Mouse (Mus musculus) forebrain, embryonic 10.5 days (tissue): ENCODE results near the gene Slc22a12. TPM values are rescaled to one million over a fixed set of nuclear protein-coding genes. Genes with fewer than 3 reads are reported as not detected.

ENCODE experiments used
- DNase-seq: peaks from one replicate; pipeline ENCODE4 v3.0.0-alpha.2; 2017; ENCODE audit warnings: low spot score; ENCODE audit errors: extremely low spot score
- H3K27ac ChIP-seq: fragments of 300-500 bp; sonication (generic); 2 replicates; pipeline ENCODE4 v1.5.1; 2016; ENCODE audit warnings: mild to moderate bottlenecking
- H3K27me3 ChIP-seq: fragments of 300-500 bp; sonication (generic); 2 replicates; pipeline ENCODE4 v1.6.1; 2016; ENCODE audit warnings: mild to moderate bottlenecking; ENCODE audit not compliant: poor library complexity, severe bottlenecking
- H3K36me3 ChIP-seq: fragments of 300-500 bp; sonication (generic); replicated peaks from 2 replicates; pipeline ENCODE4 v1.6.1; 2016; ENCODE audit warnings: mild to moderate bottlenecking, moderate library complexity
- H3K4me1 ChIP-seq: fragments of 300-500 bp; sonication (generic); 2 replicates; pipeline ENCODE4 v1.6.1; 2016
- H3K4me3 ChIP-seq: fragments of 300-500 bp; sonication (generic); 2 replicates; pipeline ENCODE4 v1.5.1; 2016; ENCODE audit warnings: mild to moderate bottlenecking, moderate library complexity
- H3K9me3 ChIP-seq: fragments of 300-500 bp; sonication (generic); 2 replicates; pipeline ENCODE4 v1.6.1; 2016; ENCODE audit warnings: mild to moderate bottlenecking, moderate library complexity
- whole genome bisulfite sequencing: fragments of 180-500 bp; shearing (Covaris S2); methylation state at CpG from one replicate; pipeline ENCODE4 v1.1.7; 2016; 5-methylcytosine and 5-hydroxymethylcytosine counted together
- polyA plus RNA-seq: library from polyadenylated mRNA; unstranded; fragments of >200 nt; fragmentation: Nextera tagmentation; extraction: Ambion mirVana; gene quantifications from 2 replicates; pipeline ENCODE4 v1.2.1, GENCODE M21; 2016

Gene Slc22a12
- polyA plus RNA-seq, 1 experiment from 2014 or later: not detected

DNA sequence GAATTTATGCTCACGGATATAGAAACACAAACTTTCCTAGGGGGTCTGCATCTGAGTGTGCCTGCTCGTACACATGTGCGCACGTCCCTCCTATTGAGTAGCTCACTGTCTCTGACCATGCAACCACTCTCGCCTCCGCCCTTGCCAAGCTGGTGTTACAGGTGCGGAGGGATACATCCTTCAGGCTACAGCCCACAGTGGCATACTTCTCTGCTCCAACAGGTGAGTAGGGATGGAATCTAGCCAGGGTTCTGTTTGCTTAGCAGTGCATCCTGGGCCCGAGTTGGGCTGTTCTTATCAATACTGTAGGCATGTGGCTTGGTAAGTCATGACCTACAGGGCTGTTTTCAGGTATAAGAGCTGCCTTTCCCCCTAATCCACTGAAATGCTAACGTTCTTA is 16.8 kb downstream of the Slc22a12 start:
- Histone ChIP-seq H3K4me1 (peaks cover 28% of the 10 kb centered on the region), H3K27me3 (peaks cover 8% of the 10 kb centered on the region), H3K4me3 (no peak overlapping the region), H3K9me3 (no peaks in the 10 kb centered on the region), H3K27ac (no peak overlapping the region), H3K36me3 (peaks cover 20% of the 10 kb centered on the region)
- DNase-seq: no peak
- WGBS: 93% methylated on average over 9 of the region's 9 CpGs

DNA sequence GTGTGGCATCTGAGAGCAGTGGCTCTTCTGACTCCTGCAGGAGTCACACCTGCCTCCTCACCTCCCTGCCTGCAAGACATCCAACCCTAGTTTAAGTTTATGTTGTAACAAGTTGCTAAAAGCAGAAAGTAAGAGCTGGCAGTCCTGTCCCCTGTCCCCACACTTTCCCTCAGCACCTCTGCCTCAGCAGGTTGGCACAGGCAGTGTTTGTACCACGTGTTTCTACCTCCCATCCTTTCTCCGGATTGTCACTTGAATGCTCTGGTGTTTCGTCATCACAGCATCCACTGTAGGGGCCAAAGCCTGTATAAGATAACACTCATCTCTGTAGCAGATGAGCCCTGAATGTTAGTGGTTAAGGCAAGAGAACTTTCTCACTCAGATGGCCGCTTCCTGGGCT is 17.8 kb downstream of the Slc22a12 start:
- Histone ChIP-seq H3K9me3 (no peaks in the 10 kb centered on the region), H3K27me3 (peaks cover under 1% of the 10 kb centered on the region; the same call in 1 of the 2 replicates), H3K4me1 (peaks cover 21% of the 10 kb centered on the region), H3K4me3 (no peak overlapping the region), H3K36me3 (peaks cover 29% of the 10 kb centered on the region), H3K27ac (no peak overlapping the region)
- no peak for DNase-seq
- 90% methylated on average over 4 of the region's 4 CpGs for WGBS

DNA sequence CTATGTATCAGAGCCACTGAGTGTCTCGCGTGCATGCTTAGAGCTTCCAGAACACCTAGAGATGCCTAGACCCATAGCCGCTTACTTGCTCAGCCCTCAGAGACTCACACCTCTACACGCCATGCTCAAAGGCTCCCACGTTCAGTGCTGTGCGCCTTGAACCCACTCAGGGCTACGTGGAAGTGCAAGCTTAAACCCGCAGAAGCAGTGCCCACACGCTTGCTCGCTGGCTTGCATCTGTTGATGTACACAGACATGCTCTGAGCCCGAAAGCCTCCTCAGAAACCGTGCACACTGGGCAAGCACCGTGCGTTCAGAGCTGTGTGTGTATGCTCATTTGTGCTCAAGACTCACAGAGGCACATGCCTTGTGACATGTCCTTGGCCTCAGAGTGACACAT is 20.5 kb downstream of the Slc22a12 start:
- no peak overlapping the region for H3K27ac ChIP-seq
- no peak overlapping the region for H3K4me3 ChIP-seq
- no peaks in the 10 kb centered on the region for H3K9me3 ChIP-seq
- no peak for DNase-seq
- WGBS: 93% methylated on average over 14 of the region's 14 CpGs
- peaks cover 28% of the 10 kb centered on the region for H3K4me1 ChIP-seq
- peaks cover 46% of the 10 kb centered on the region for H3K36me3 ChIP-seq
- no peaks in the 10 kb centered on the region for H3K27me3 ChIP-seq

DNA sequence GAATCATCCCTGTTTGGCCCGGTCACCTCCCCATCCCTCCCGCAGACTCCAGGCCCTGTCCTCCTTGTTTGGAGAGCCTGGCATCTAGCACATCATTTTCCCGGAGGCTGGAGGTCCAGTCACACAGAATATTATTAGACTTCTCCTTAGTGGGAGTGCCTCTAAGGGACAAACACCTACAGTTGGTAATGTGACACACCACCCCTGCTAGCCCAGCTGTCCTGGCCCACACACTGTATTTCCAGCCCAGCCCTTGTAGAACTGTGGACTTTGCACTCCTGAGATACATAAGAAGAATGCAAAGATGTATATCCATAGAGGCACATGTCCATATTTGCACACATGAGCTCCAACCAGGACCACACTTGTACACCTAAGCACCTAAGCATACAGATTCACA is 21.2 kb downstream of the Slc22a12 start:
- Histone ChIP-seq H3K4me3 (no peak overlapping the region), H3K4me1 (peaks cover 35% of the 10 kb centered on the region), H3K27ac (no peak overlapping the region), H3K9me3 (no peaks in the 10 kb centered on the region), H3K27me3 (no peaks in the 10 kb centered on the region), H3K36me3 (peaks cover 48% of the 10 kb centered on the region)
- no peak for DNase-seq
- 87% methylated on average over 3 of the region's 3 CpGs for WGBS

DNA sequence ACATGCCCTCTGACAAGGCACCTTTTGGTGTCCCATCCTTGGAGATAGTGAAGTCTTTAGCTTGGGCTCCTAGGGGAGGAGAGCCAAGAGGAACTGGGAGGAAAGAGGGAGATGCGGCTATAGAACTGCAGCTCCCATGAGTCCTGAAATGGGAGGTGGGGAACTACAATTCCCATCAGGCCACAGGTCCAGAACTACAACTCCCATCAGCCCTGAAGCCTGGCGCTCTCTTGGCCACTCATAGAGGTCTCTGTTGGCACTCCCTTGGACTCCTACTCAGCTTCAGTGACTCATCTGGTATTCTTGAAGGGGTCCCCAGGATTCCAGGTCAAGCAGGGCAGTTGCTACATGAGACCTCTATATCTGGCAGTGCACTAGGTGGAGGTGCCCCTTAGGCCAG is 23.3 kb downstream of the Slc22a12 start:
- H3K27ac ChIP-seq: peak overlapping the region; percentile 89
- peaks cover 57% of the 10 kb centered on the region for H3K4me1 ChIP-seq
- H3K36me3 ChIP-seq: peaks cover 53% of the 10 kb centered on the region
- peak overlapping the region; percentile 21; the same call in 1 of the 2 replicates for H3K4me3 ChIP-seq
- 72% methylated on average over 2 of the region's 2 CpGs for WGBS
- H3K27me3 ChIP-seq: peaks cover 2% of the 10 kb centered on the region
- H3K9me3 ChIP-seq: no peaks in the 10 kb centered on the region
- no peak for DNase-seq

DNA sequence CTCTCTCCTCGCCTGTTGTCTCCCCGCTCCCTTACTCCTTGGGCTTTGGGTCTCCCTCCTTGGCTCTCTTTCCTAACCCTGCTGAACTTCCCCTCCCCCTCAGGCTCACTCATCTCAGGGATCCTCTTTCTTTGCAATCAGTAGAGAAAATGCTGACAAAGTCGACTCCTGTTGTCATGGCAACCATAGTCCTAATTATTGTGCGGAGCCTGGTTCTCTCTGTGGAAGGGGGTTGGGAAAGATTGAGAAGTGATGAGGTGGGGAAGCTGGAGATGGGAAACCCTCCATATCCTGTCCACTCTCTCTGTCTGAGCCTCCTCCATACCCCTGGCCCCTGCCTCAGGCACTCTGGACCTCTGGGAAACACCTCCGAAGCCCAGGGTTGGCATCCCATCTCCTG is 24.2 kb downstream of the Slc22a12 start:
- Histone ChIP-seq H3K36me3 (peaks cover 53% of the 10 kb centered on the region), H3K27ac (peak overlapping the region; percentile 89), H3K4me1 (peaks cover 65% of the 10 kb centered on the region), H3K4me3 (peak overlapping the region; percentile 21), H3K9me3 (no peaks in the 10 kb centered on the region), H3K27me3 (peaks cover 10% of the 10 kb centered on the region)
- WGBS: 37% methylated on average over 5 of the region's 5 CpGs
- DNase-seq: peak; percentile 53

DNA sequence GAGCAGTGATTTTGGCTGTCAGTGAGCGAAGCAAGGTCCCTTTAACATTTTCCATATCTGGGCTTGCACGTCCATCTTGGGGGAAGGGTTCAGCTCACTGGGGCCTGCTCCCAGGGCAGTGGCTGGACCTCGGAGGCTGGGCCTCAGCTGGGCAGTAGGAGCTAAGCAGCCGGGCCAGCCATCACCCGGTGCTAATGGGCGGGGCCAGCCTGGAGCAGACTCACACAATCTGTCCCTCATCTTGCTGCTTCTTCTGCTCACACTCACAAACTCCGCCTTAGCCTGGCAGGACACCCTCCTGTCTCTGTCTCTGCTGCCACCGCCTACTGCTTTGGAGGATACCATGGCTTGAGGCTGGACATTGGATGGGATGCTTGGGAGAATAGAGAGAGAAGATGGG is 26.7 kb downstream of the Slc22a12 start:
- H3K27ac ChIP-seq: peak overlapping the region; percentile 68
- H3K36me3 ChIP-seq: peaks cover 42% of the 10 kb centered on the region
- H3K4me3 ChIP-seq: no peak overlapping the region
- no peak for DNase-seq
- H3K4me1 ChIP-seq: peaks cover 84% of the 10 kb centered on the region
- H3K9me3 ChIP-seq: no peaks in the 10 kb centered on the region
- H3K27me3 ChIP-seq: peaks cover 28% of the 10 kb centered on the region
- 75% methylated on average over 8 of the region's 8 CpGs for WGBS

DNA sequence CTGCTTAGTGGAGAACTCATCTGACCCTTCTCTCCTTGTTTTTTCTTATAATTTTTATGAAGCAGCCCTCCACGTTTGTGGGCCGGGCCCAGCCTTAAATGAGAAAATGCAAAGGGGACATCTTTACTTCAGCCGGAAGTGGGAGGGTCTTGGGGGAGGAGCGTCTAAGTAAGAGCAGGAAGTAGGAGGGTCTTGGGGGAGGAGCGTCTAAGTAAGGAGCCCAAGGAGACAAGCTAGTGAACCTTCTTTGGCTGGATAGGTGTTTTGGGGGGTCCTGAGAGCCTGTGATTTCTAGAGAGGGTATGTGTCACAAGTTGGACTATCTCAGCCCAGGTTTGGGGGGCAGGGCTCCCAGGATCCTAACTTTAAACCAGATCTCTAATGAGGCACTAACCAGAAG is 27.4 kb downstream of the Slc22a12 start:
- Histone ChIP-seq H3K36me3 (peaks cover 39% of the 10 kb centered on the region), H3K4me1 (peaks cover 84% of the 10 kb centered on the region), H3K27ac (no peak overlapping the region), H3K4me3 (no peak overlapping the region), H3K9me3 (no peaks in the 10 kb centered on the region), H3K27me3 (peaks cover 34% of the 10 kb centered on the region)
- DNase-seq: no peak
- 70% methylated on average over 5 of the region's 5 CpGs for whole genome bisulfite sequencing

DNA sequence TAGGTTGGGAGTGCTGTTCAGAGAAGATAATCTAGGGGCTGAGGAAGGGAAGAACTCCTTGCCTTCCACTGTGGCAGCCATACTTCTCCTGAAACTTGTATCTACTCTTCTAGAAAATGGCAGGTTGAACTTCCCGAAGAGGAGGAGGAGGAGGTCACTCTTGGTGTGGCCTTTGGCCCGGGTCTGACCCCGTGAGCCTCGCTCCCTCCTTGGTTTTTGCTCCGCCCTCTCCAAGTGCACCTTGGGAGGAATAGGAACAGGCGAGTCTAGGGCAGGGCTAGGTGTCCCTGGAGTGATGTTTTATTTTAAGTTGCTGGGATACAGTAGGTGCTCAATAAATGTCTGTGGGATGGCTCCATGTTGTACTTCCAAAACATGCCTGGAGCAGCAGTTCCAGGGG is 27.9 kb downstream of the Slc22a12 start:
- Histone ChIP-seq H3K9me3 (no peaks in the 10 kb centered on the region), H3K4me1 (peaks cover 82% of the 10 kb centered on the region), H3K4me3 (no peak overlapping the region), H3K27ac (peak overlapping the region; percentile 58; the same call in 1 of the 2 replicates), H3K27me3 (peaks cover 36% of the 10 kb centered on the region), H3K36me3 (peaks cover 35% of the 10 kb centered on the region)
- 80% methylated on average over 6 of the region's 6 CpGs for WGBS
- DNase-seq: no peak

DNA sequence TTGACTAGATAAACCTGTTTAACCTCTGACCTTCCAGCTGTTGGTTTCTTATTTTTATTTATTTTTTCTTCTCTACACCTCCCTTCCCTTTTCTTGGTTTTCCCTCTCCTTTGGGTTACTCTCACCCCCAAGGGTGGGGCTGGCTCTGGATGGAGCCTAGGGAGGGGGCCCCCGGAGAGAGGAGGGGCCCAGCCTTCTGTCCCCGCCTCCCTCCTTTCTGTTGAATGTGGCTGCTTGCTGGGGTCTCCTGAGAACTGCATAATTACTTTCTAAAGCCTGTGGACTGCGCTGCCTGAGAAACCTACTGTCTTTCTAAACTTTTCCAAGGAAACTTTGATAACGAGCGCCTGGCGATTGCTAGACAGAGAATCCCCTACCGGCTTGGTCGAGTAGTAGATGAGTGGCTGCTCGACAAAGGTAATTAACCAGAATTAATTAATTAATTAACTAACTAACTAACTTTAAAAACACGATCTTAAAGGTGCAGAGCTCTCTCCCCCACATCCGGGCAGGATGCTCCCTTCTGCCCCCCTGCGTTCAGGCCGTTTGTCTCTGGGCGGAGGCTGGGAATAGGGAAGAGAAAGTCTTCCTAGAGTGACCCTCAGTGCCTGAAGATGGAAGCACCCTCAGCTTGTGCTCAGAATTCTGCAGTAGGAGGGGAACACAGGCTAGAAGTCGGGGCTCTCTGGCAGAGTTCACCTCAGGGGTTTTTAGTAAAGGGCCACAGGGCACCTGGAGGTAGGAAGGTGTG is 29.3 kb downstream of the Slc22a12 start:
- H3K4me1 ChIP-seq: peaks cover 69% of the 10 kb centered on the region
- peak overlapping the region; percentile 26; the same call in 1 of the 2 replicates for H3K4me3 ChIP-seq
- peaks cover 30% of the 10 kb centered on the region for H3K36me3 ChIP-seq
- DNase-seq: no peak
- H3K27ac ChIP-seq: peak overlapping the region; percentile 78
- peaks cover 36% of the 10 kb centered on the region for H3K27me3 ChIP-seq
- 5% methylated on average over 15 of the region's 15 CpGs for WGBS
- no peaks in the 10 kb centered on the region for H3K9me3 ChIP-seq

DNA sequence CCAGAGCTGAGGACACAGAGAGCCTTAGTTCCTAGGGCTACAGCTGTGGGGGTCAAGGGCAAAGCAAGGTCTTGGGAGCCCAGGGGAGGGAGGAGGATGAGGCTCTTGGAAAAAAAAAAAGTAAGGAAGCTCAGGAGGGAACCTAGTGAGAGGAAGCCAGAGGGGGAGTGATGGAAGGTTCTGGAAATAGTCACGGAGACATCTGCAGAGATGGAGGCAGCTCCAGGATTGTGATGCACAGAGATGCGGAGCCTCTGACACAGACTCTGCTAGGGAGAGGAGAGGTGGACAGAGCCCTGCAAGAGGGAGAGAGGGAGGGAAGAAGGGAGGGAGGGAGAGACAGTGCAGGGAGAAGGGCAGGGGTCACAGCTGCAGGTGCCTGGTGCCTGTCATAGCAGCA is 32.3 kb downstream of the Slc22a12 start:
- Histone ChIP-seq H3K9me3 (no peaks in the 10 kb centered on the region), H3K27ac (no peak overlapping the region), H3K27me3 (peaks cover 63% of the 10 kb centered on the region), H3K4me3 (no peak overlapping the region), H3K4me1 (peaks cover 57% of the 10 kb centered on the region), H3K36me3 (peaks cover 24% of the 10 kb centered on the region)
- DNase-seq: no peak
- 86% methylated on average over 2 of the region's 2 CpGs for WGBS

DNA sequence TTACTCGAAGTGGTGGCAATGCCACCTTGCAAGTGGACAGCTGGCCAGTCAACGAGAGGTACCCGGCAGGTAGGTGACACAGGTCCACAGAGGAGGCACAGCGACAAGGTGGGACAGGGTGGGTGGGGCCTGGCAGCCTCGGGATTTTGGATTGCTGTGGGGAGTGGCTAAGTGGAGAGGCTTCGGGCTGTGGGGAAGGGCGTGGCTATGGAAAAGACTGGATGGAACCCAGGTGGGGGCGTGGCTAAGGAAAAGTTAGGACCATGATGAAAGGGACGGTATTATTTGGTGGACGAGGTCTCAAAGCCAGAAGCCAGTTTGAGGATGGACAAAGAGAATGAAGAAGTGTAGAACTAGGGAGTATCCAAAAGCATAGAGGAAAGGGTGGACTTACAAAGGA is 33.0 kb downstream of the Slc22a12 start:
- Histone ChIP-seq H3K27me3 (peaks cover 70% of the 10 kb centered on the region), H3K9me3 (no peaks in the 10 kb centered on the region), H3K4me1 (peaks cover 50% of the 10 kb centered on the region), H3K36me3 (peaks cover 31% of the 10 kb centered on the region), H3K4me3 (no peak overlapping the region), H3K27ac (no peak overlapping the region)
- no peak for DNase-seq
- WGBS: 82% methylated on average over 10 of the region's 10 CpGs

DNA sequence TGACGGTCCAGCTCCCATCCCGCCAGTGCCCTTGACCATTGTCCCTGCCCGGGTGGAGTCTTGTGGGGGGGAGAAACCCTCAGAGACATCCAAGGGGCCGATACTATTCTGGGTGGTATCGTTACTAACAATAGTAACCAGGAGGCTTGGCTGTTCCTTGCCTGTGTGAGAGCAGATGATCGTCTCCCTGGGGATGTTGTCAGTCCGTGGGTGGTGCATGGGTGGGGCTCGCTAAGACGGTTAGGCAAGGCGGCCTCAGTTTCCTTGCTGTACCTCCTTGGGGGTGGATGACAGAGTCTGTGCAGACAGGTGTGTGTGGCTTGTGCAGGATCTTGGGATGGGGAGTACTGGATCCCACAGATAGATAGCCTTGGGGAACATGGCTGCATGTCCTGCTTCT is 35.4 kb downstream of the Slc22a12 start:
- DNase-seq: no peak
- Histone ChIP-seq H3K4me3 (no peak overlapping the region), H3K9me3 (no peaks in the 10 kb centered on the region), H3K36me3 (peaks cover 36% of the 10 kb centered on the region), H3K27ac (no peak overlapping the region), H3K4me1 (peaks cover 48% of the 10 kb centered on the region), H3K27me3 (peaks cover 73% of the 10 kb centered on the region)
- WGBS: 68% methylated on average over 10 of the region's 10 CpGs
